Mouse (Mus musculus) kidney, embryonic 14.5 days (tissue): Measurements from ENCODE around the gene Kbtbd12. TPM values are rescaled to one million over a fixed set of nuclear protein-coding genes. Genes with fewer than 3 reads are reported as not detected.
A peak's percentile ranks its signal among the peaks of the same experiment; 100 is the strongest.

Experiments used
- ATAC-seq: fragments of 200-750 bp; cut with Nextera tagmentation; 2 replicates; pipeline ENCODE4 v1.8.0; 2017; ENCODE audit warnings: moderate number of reproducible peaks, mild to moderate bottlenecking, moderate TSS enrichment, moderate library complexity; ENCODE audit not compliant: low FRiP score, low TSS enrichment
- H3K27ac ChIP-seq: fragments of 300-500 bp; sonication (generic); 2 replicates; pipeline ENCODE4 v1.5.1; 2014; ENCODE audit warnings: low read depth, mild to moderate bottlenecking, low read length, moderate library complexity, mixed read lengths
- H3K27me3 ChIP-seq: fragments of 300-500 bp; sonication (generic); 2 replicates; pipeline ENCODE4 v1.6.1; 2014; ENCODE audit warnings: mild to moderate bottlenecking, low read length; ENCODE audit not compliant: control insufficient read depth, insufficient read depth
- H3K36me3 ChIP-seq: fragments of 300-500 bp; sonication (generic); 2 replicates; pipeline ENCODE4 v1.6.1; 2014; ENCODE audit warnings: low read length, mixed read lengths; ENCODE audit not compliant: control insufficient read depth, insufficient read depth
- H3K4me1 ChIP-seq: fragments of 300-500 bp; sonication (generic); 2 replicates; pipeline ENCODE4 v1.6.1; 2014; ENCODE audit warnings: low read length, mixed read lengths; ENCODE audit not compliant: control insufficient read depth, insufficient read depth
- H3K4me2 ChIP-seq: fragments of 300-500 bp; sonication (generic); replicated peaks from 2 replicates; pipeline ENCODE4 v1.6.1; 2014; ENCODE audit warnings: low read depth, mild to moderate bottlenecking, low read length
- H3K4me3 ChIP-seq: fragments of 300-500 bp; sonication (generic); 2 replicates; pipeline ENCODE4 v1.5.1; 2014; ENCODE audit warnings: mild to moderate bottlenecking, low read length
- H3K9ac ChIP-seq: fragments of 300-500 bp; sonication (generic); 2 replicates; pipeline ENCODE4 v1.6.1; 2014; ENCODE audit warnings: low read depth, mild to moderate bottlenecking, low read length, moderate library complexity
- H3K9me3 ChIP-seq: fragments of 300-500 bp; sonication (generic); 2 replicates; pipeline ENCODE4 v1.6.1; 2016; ENCODE audit warnings: low read length; ENCODE audit not compliant: control insufficient read depth
- whole genome bisulfite sequencing: fragments of 180-500 bp; shearing (Covaris S2); extraction: QIAGEN DNeasy Blood & Tissue Kit; methylation state at CpG from one replicate; pipeline ENCODE4 v1.1.7; 2014; 5-methylcytosine and 5-hydroxymethylcytosine counted together
- polyA plus RNA-seq: library from polyadenylated mRNA; unstranded; fragments of >200 nt; fragmentation: Nextera tagmentation; extraction: Ambion mirVana; gene quantifications from 2 replicates; pipeline ENCODE4 v1.2.1, GENCODE M21; 2014

Kbtbd12 gene
- polyA plus RNA-seq, 1 experiment from 2014 or later = 0.24 TPM

GRCm38 (mm10) chr6:88647564-88648295, 10.0 kb upstream of the Kbtbd12 start:
- ATAC-seq = no peak
- WGBS = 73% methylated on average over 4 of the region's 4 CpGs
- Histone ChIP-seq H3K4me1 (no peaks in the 10 kb centered on the region), H3K27me3 (no peaks in the 10 kb centered on the region), H3K27ac (no peak overlapping the region), H3K36me3 (no peaks in the 10 kb centered on the region), H3K9me3 (peaks cover 3% of the 10 kb centered on the region; the same call in 1 of the 2 replicates), H3K9ac (no peak overlapping the region), H3K4me3 (no peak overlapping the region), H3K4me2 (no peak overlapping the region)

GRCm38 (mm10) chr6:88644786-88645185, 7.0 kb upstream of the Kbtbd12 start:
- no peak overlapping the region for H3K4me3 ChIP-seq
- no peaks in the 10 kb centered on the region for H3K9me3 ChIP-seq
- H3K9ac ChIP-seq = no peak overlapping the region
- H3K4me1 ChIP-seq = peaks cover 3% of the 10 kb centered on the region; the same call in 1 of the 2 replicates
- 79% methylated on average over 4 of the region's 4 CpGs for WGBS
- ATAC-seq = no peak
- no peak overlapping the region for H3K4me2 ChIP-seq
- no peaks in the 10 kb centered on the region for H3K36me3 ChIP-seq
- no peaks in the 10 kb centered on the region for H3K27me3 ChIP-seq
- no peak overlapping the region for H3K27ac ChIP-seq

- no peak overlapping the region for H3K9ac ChIP-seq
- H3K4me2 ChIP-seq = no peak overlapping the region
- H3K9me3 ChIP-seq = peaks cover 4% of the 10 kb centered on the region; the same call in 1 of the 2 replicates
- H3K27ac ChIP-seq = no peak overlapping the region
- WGBS = 57% methylated on average over 4 of the region's 4 CpGs
- no peaks in the 10 kb centered on the region for H3K27me3 ChIP-seq
- ATAC-seq = no peak
- H3K4me1 ChIP-seq = peaks cover 3% of the 10 kb centered on the region; the same call in 1 of the 2 replicates
- H3K36me3 ChIP-seq = no peaks in the 10 kb centered on the region
- H3K4me3 ChIP-seq = no peak overlapping the region
Measured at GRCm38 (mm10) chr6:88641346-88641920, 3.7 kb upstream of the Kbtbd12 start.

- no peak for ATAC-seq
- peaks cover 4% of the 10 kb centered on the region; the same call in 1 of the 2 replicates for H3K9me3 ChIP-seq
- no peak overlapping the region for H3K27ac ChIP-seq
- no peaks in the 10 kb centered on the region for H3K27me3 ChIP-seq
- no peak overlapping the region for H3K9ac ChIP-seq
- WGBS = 33% methylated on average over 3 of the region's 3 CpGs
- peaks cover 3% of the 10 kb centered on the region; the same call in 1 of the 2 replicates for H3K4me1 ChIP-seq
- H3K4me2 ChIP-seq = 0 out of 2 replicates have a peak overlapping the region, but pooled peaks have one; percentile 10
- no peaks in the 10 kb centered on the region for H3K36me3 ChIP-seq
- H3K4me3 ChIP-seq = no peak overlapping the region
Measured at GRCm38 (mm10) chr6:88640331-88640730, 2.6 kb upstream of the Kbtbd12 start.

GRCm38 (mm10) chr6:88639921-88640320, 2.2 kb upstream of the Kbtbd12 start:
- no peak overlapping the region for H3K9ac ChIP-seq
- H3K4me1 ChIP-seq = peaks cover 3% of the 10 kb centered on the region; the same call in 1 of the 2 replicates
- no peaks in the 10 kb centered on the region for H3K27me3 ChIP-seq
- H3K4me2 ChIP-seq = 0 out of 2 replicates have a peak overlapping the region, but pooled peaks have one; percentile 10
- peaks cover 4% of the 10 kb centered on the region; the same call in 1 of the 2 replicates for H3K9me3 ChIP-seq
- H3K27ac ChIP-seq = no peak overlapping the region
- no peak for ATAC-seq
- no peaks in the 10 kb centered on the region for H3K36me3 ChIP-seq
- 3% methylated on average over 9 of the region's 9 CpGs for WGBS
- no peak overlapping the region for H3K4me3 ChIP-seq

GRCm38 (mm10) chr6:88639372-88639920, 1.7 kb upstream of the Kbtbd12 start:
- no peaks in the 10 kb centered on the region for H3K36me3 ChIP-seq
- H3K9me3 ChIP-seq = peaks cover 4% of the 10 kb centered on the region; the same call in 1 of the 2 replicates
- peaks cover 3% of the 10 kb centered on the region; the same call in 1 of the 2 replicates for H3K4me1 ChIP-seq
- no peak overlapping the region for H3K27ac ChIP-seq
- WGBS = 27% methylated on average over 6 of the region's 6 CpGs
- H3K9ac ChIP-seq = no peak overlapping the region
- no peak overlapping the region for H3K4me3 ChIP-seq
- H3K27me3 ChIP-seq = no peaks in the 10 kb centered on the region
- H3K4me2 ChIP-seq = no peak overlapping the region
- no peak for ATAC-seq

GRCm38 (mm10) chr6:88638917-88639316, 1.2 kb upstream of the Kbtbd12 start:
- no peak for ATAC-seq
- 56% methylated on average over 1 of the region's 1 CpGs for WGBS

GRCm38 (mm10) chr6:88635881-88636754, 1.6 kb downstream of the Kbtbd12 start:
- H3K9ac ChIP-seq = no peak overlapping the region
- H3K4me2 ChIP-seq = no peak overlapping the region
- H3K36me3 ChIP-seq = no peaks in the 10 kb centered on the region
- no peak overlapping the region for H3K27ac ChIP-seq
- H3K27me3 ChIP-seq = no peaks in the 10 kb centered on the region
- peaks cover 3% of the 10 kb centered on the region; the same call in 1 of the 2 replicates for H3K4me1 ChIP-seq
- peaks cover 4% of the 10 kb centered on the region; the same call in 1 of the 2 replicates for H3K9me3 ChIP-seq
- no peak for ATAC-seq
- 93% methylated on average over 6 of the region's 6 CpGs for WGBS
- no peak overlapping the region for H3K4me3 ChIP-seq

More at GRCm38 (mm10) chr6:88638917-88639316, 1.2 kb upstream of the Kbtbd12 start:
- peaks cover 4% of the 10 kb centered on the region; the same call in 1 of the 2 replicates for H3K9me3 ChIP-seq
- H3K27me3 ChIP-seq = no peaks in the 10 kb centered on the region
- no peak overlapping the region for H3K27ac ChIP-seq
- no peak overlapping the region for H3K4me2 ChIP-seq
- H3K4me3 ChIP-seq = no peak overlapping the region
- peaks cover 3% of the 10 kb centered on the region; the same call in 1 of the 2 replicates for H3K4me1 ChIP-seq
- H3K36me3 ChIP-seq = no peaks in the 10 kb centered on the region
- H3K9ac ChIP-seq = no peak overlapping the region
